Mouse (Mus musculus) cerebellum, adult 2 months (tissue): ENCODE measurements around the gene Uck2. TPM values are rescaled to one million over a fixed set of nuclear protein-coding genes. Genes with fewer than 3 reads are reported as not detected.

Experiments used
- DNase-seq, 2 experiments: peaks; one replicate each; pipeline ENCODE4 v3.0.0; 2021
- H3K27ac ChIP-seq: fragments of 200-500 bp; 2 replicates; pipeline ENCODE4 v1.5.1; 2012; ENCODE audit warnings: low read length, control low read depth, inconsistent platforms; ENCODE audit not compliant: insufficient read depth
- H3K27me3 ChIP-seq: fragments of 200-500 bp; 2 replicates; pipeline ENCODE4 v1.6.1; 2012; ENCODE audit warnings: inconsistent platforms, mild to moderate bottlenecking, low read length, moderate library complexity; ENCODE audit not compliant: control insufficient read depth, insufficient read depth
- H3K4me1 ChIP-seq: fragments of 200-500 bp; 2 replicates; pipeline ENCODE4 v1.6.1; 2011; ENCODE audit warnings: low read length; ENCODE audit not compliant: control insufficient read depth, insufficient read depth
- H3K4me3 ChIP-seq: fragments of 200-500 bp; replicated peaks from 2 replicates; pipeline ENCODE3; 2011; ENCODE audit warnings: mild to moderate bottlenecking, low read depth, low read length, control low read depth; ENCODE audit not compliant: insufficient read depth
- CTCF ChIP-seq: fragments of 200-500 bp; IDR thresholded peaks from 2 replicates; pipeline ENCODE4 v1.5.1; 2011; ENCODE audit warnings: low read depth, mild to moderate bottlenecking, control low read depth, low read length, moderate library complexity, borderline replicate concordance; ENCODE audit not compliant: insufficient read depth
- POLR2A ChIP-seq: fragments of 200-500 bp; IDR thresholded peaks from 2 replicates; pipeline ENCODE4 v1.6.1; 2011; ENCODE audit warnings: low read length, control low read depth, borderline replicate concordance; ENCODE audit not compliant: insufficient read depth
- WGBS: fragments of 180-500 bp; shearing (Covaris S2); methylation state at CpG from one replicate; pipeline ENCODE4 v1.1.7; 2018; 5-methylcytosine and 5-hydroxymethylcytosine counted together
- polyA plus RNA-seq: library from polyadenylated mRNA; depleted of rRNA; stranded (reverse); fragments of >200 nt; gene quantifications from 2 replicates; pipeline ENCODE4 v1.2.3, GENCODE M21; 2012

Gene Uck2
- polyA plus RNA-seq, 1 experiment, result 20.7 TPM

GRCm38 (mm10) chr1:167282768-167283167 is 2.4 kb downstream of the Uck2 start:
- H3K4me3 ChIP-seq, result no peak overlapping the region
- WGBS, result 42% methylated on average over 5 of the region's 5 CpGs
- no peak for TF ChIP-seq CTCF
- no peak for TF ChIP-seq POLR2A
- DNase-seq, result no peak
- no peak overlapping the region for H3K27ac ChIP-seq
- peaks cover 9% of the 10 kb centered on the region for H3K4me1 ChIP-seq
- no peaks in the 10 kb centered on the region for H3K27me3 ChIP-seq

GRCm38 (mm10) chr1:167282112-167282511 is 3.0 kb downstream of the Uck2 start:
- Histone ChIP-seq H3K27me3 (no peaks in the 10 kb centered on the region), H3K4me3 (no peak overlapping the region), H3K27ac (no peak overlapping the region), H3K4me1 (peaks cover 9% of the 10 kb centered on the region)
- TF ChIP-seq POLR2A, result no peak
- TF ChIP-seq CTCF, result no peak
- DNase-seq, result no peak
- WGBS, result 70% methylated on average over 3 of the region's 3 CpGs

- TF ChIP-seq POLR2A (no peak), CTCF (no peak)
- Histone ChIP-seq H3K27ac (no peak overlapping the region), H3K4me1 (peaks cover 9% of the 10 kb centered on the region), H3K27me3 (no peaks in the 10 kb centered on the region), H3K4me3 (no peak overlapping the region)
- 84% methylated on average over 10 of the region's 10 CpGs for WGBS
- no peak for DNase-seq
Measured at GRCm38 (mm10) chr1:167280061-167280460, 5.1 kb downstream of the Uck2 start.

GRCm38 (mm10) chr1:167279160-167279715 is 5.9 kb downstream of the Uck2 start:
- H3K27ac ChIP-seq, result no peak overlapping the region
- H3K27me3 ChIP-seq, result no peaks in the 10 kb centered on the region
- DNase-seq, result peak in 1 of 2 experiments; percentile 53
- no peak for TF ChIP-seq POLR2A
- no peak for TF ChIP-seq CTCF
- H3K4me3 ChIP-seq, result no peak overlapping the region
- 48% methylated on average over 13 of the region's 13 CpGs for WGBS
- H3K4me1 ChIP-seq, result peaks cover 9% of the 10 kb centered on the region

GRCm38 (mm10) chr1:167278395-167278794 is 6.7 kb downstream of the Uck2 start:
- Histone ChIP-seq H3K4me1 (peaks cover 16% of the 10 kb centered on the region), H3K27me3 (no peaks in the 10 kb centered on the region), H3K4me3 (no peak overlapping the region), H3K27ac (no peak overlapping the region)
- DNase-seq, result no peak
- no peak for TF ChIP-seq POLR2A
- no peak for TF ChIP-seq CTCF
- WGBS, result 47% methylated on average over 6 of the region's 6 CpGs

- TF ChIP-seq CTCF, result no peak
- TF ChIP-seq POLR2A, result no peak
- DNase-seq, result no peak
- no peak overlapping the region for H3K4me3 ChIP-seq
- H3K27ac ChIP-seq, result no peak overlapping the region
- WGBS, result 83% methylated on average over 12 of the region's 12 CpGs
- H3K4me1 ChIP-seq, result peaks cover 27% of the 10 kb centered on the region
- no peaks in the 10 kb centered on the region for H3K27me3 ChIP-seq
Measured at GRCm38 (mm10) chr1:167274646-167275390, 10.3 kb downstream of the Uck2 start.

GRCm38 (mm10) chr1:167273380-167274163 is 11.5 kb downstream of the Uck2 start:
- Histone ChIP-seq H3K4me1 (peaks cover 28% of the 10 kb centered on the region), H3K27ac (no peak overlapping the region), H3K27me3 (no peaks in the 10 kb centered on the region), H3K4me3 (no peak overlapping the region)
- no peak for TF ChIP-seq CTCF
- 24% methylated on average over 14 of the region's 14 CpGs for WGBS
- no peak for DNase-seq

- Histone ChIP-seq H3K4me1 (peaks cover 36% of the 10 kb centered on the region), H3K27ac (no peak overlapping the region), H3K27me3 (no peaks in the 10 kb centered on the region), H3K4me3 (no peak overlapping the region)
- 63% methylated on average over 8 of the region's 8 CpGs for WGBS
- TF ChIP-seq CTCF (no peak), POLR2A (no peak)
- DNase-seq, result peak in 1 of 2 experiments; percentile 4
Measured at GRCm38 (mm10) chr1:167271841-167272240, 13.3 kb downstream of the Uck2 start.
